Comparison of ENCODE assay signal across 14 mouse cellular contexts in genomic region chr5:118266309-118266708, GRCm38 (mm10). TPM values are rescaled to one million over a fixed set of nuclear protein-coding genes. Genes with fewer than 3 reads are reported as not detected.
A peak's percentile ranks its signal among the peaks of the same experiment; 100 is the strongest.
DNase-seq lines count a peak whose midpoint lies in the region; ATAC-seq and TF ChIP-seq lines count a peak whose summit lies in the region.
"Had no signal": no experiment of that assay in that cellular context is flagged by ENCODE, and none has a peak within 500 bp of the region (broad histone marks: within the 10 kb centered on the region; RNA-seq: fewer than 3 reads in every experiment).

No protein-coding gene starts in this region.

- no peak for ATAC-seq in intestine, postnatal 0 days
- no peak for ATAC-seq in intestine, embryonic 16.5 days

- H3K4me1 ChIP-seq in intestine, postnatal 0 days (replicated peaks; ENCODE audit: control insufficient read depth, insufficient read depth, low read length), result no peaks in the 10 kb centered on the region
- H3K4me1 ChIP-seq in intestine, embryonic 16.5 days (ENCODE audit: control insufficient read depth, insufficient read depth, low read length), result no peaks in the 10 kb centered on the region
- H3K4me1 ChIP-seq in thymus, adult 2 months (replicated peaks; ENCODE audit: control insufficient read depth, insufficient read depth, low read length), result peaks cover 3% of the 10 kb centered on the region
- no peaks in the 10 kb centered on the region for H3K4me1 ChIP-seq in cortical plate, adult 2 months (ENCODE audit: control insufficient read depth, insufficient read depth, low read length)

- no peak for TF ChIP-seq POLR2A in thymus, adult 2 months (IDR thresholded peaks at IDR 0.05; ENCODE audit: control insufficient read depth, extremely low read depth, insufficient read depth, low read length, poor library complexity)
- TF ChIP-seq POLR2A in cortical plate, adult 2 months (IDR thresholded peaks at IDR 0.05; ENCODE audit: extremely low read depth, insufficient read depth, low read length), result no peak

- H3K36me3 ChIP-seq in intestine, postnatal 0 days (ENCODE audit: control insufficient read depth, insufficient read depth), result peaks cover 21% of the 10 kb centered on the region
- H3K36me3 ChIP-seq in intestine, embryonic 16.5 days (ENCODE audit: control insufficient read depth, insufficient read depth, low read length), result 0 out of 2 replicates have a peak, but pooled peaks cover 3% of the 10 kb centered on the region
- no peaks in the 10 kb centered on the region; the same call in 1 of the 2 replicates for H3K36me3 ChIP-seq in thymus, adult 2 months (ENCODE audit: control insufficient read depth, insufficient read depth, low read length)

- no peaks in the 10 kb centered on the region for H3K9me3 ChIP-seq in intestine, postnatal 0 days (ENCODE audit: control insufficient read depth)
- H3K9me3 ChIP-seq in intestine, embryonic 16.5 days (ENCODE audit: control insufficient read depth, low read length), result no peaks in the 10 kb centered on the region
- H3K9me3 ChIP-seq: limb, embryonic 13.5 days; stomach, embryonic 15.5 days had no signal

- TF ChIP-seq CTCF in intestine, postnatal 0 days (IDR thresholded peaks at IDR 0.05; ENCODE audit: low read depth), result peak; percentile 63
- TF ChIP-seq CTCF in thymus, adult 2 months (IDR thresholded peaks at IDR 0.05; ENCODE audit: borderline replicate concordance, control insufficient read depth, extremely low read depth, insufficient read depth, low read length, poor library complexity), result peak; percentile 57; the same call in 1 of the 2 replicates
- TF ChIP-seq CTCF in cortical plate, adult 2 months (IDR thresholded peaks at IDR 0.05; ENCODE audit: extremely low read depth, insufficient read depth, low read length), result peak; percentile 31; the same call in 1 of the 2 replicates

- WGBS in intestine, postnatal 0 days, result 30% methylated on average over 8 of the region's 8 CpGs
- WGBS in intestine, embryonic 16.5 days, result 33% methylated on average over 8 of the region's 8 CpGs
- 39% methylated on average over 8 of the region's 8 CpGs for WGBS in thymus, adult 2 months

- H3K27me3 ChIP-seq in intestine, postnatal 0 days (replicated peaks; ENCODE audit: control insufficient read depth, insufficient read depth, low read length), result peaks cover 4% of the 10 kb centered on the region; the same call in 1 of the 2 replicates
- H3K27me3 ChIP-seq in intestine, embryonic 16.5 days (replicated peaks; ENCODE audit: control insufficient read depth, insufficient read depth, low read length), result 0 out of 2 replicates have a peak, but pooled peaks cover 2% of the 10 kb centered on the region
- no peaks in the 10 kb centered on the region for H3K27me3 ChIP-seq in thymus, adult 2 months (ENCODE audit: control insufficient read depth, insufficient read depth, low read length)

- peak; percentile 37 for DNase-seq in thymus, adult 2 months
- no peak for DNase-seq in thymus, postnatal 10 days (ENCODE audit: low spot score in 2 of 2)
- no peak for DNase-seq in cerebellum, adult 11 months
- no peak for DNase-seq in gastrocnemius, postnatal 14 days
- no peak for DNase-seq in gastrocnemius, adult 8-10 months (ENCODE audit: low spot score in 2 of 2)
- DNase-seq: heart, adult 11 months; midbrain, embryonic 14.5 days had no signal

- H3K9ac ChIP-seq in intestine, postnatal 0 days (ENCODE audit: low read depth, low read length), result no peak overlapping the region
- H3K9ac ChIP-seq in intestine, embryonic 16.5 days (ENCODE audit: low read depth, low read length), result no peak overlapping the region
- H3K9ac ChIP-seq: hindbrain, embryonic 14.5 days; limb, embryonic 13.5 days; stomach, embryonic 15.5 days had no signal

- intact Hi-C loops in gastrocnemius, postnatal 14 days (cut with DNase I; ENCODE audit: low total_unique reads), result loop anchor here (5.0 kb wide), 2 partner anchors 61 to 491 kb away; no protein-coding TSS in a partner anchor

- H3K27ac ChIP-seq in intestine, postnatal 0 days (ENCODE audit: low read depth, low read length), result no peak overlapping the region
- no peak overlapping the region for H3K27ac ChIP-seq in intestine, embryonic 16.5 days (ENCODE audit: low read length)
- no peak overlapping the region for H3K27ac ChIP-seq in thymus, adult 2 months (ENCODE audit: control insufficient read depth, insufficient read depth, low read length)
- no peak overlapping the region for H3K27ac ChIP-seq in cortical plate, adult 2 months (ENCODE audit: insufficient read depth, low read length)
- H3K27ac ChIP-seq: hindbrain, embryonic 14.5 days; limb, embryonic 13.5 days; stomach, embryonic 15.5 days had no signal

- H3K4me2 ChIP-seq in intestine, postnatal 0 days (replicated peaks; ENCODE audit: low read depth), result no peak overlapping the region
- H3K4me2 ChIP-seq in intestine, embryonic 16.5 days (ENCODE audit: low read depth, low read length), result no peak overlapping the region
- H3K4me2 ChIP-seq: hindbrain, embryonic 14.5 days; limb, embryonic 13.5 days; stomach, embryonic 15.5 days had no signal

- no peak overlapping the region for H3K4me3 ChIP-seq in intestine, postnatal 0 days (ENCODE audit: low read depth, low read length)
- H3K4me3 ChIP-seq in intestine, embryonic 16.5 days (ENCODE audit: low read length), result no peak overlapping the region
- H3K4me3 ChIP-seq in thymus, adult 2 months (ENCODE audit: control insufficient read depth, insufficient read depth, low read length), result no peak overlapping the region
- H3K4me3 ChIP-seq in cortical plate, adult 2 months (ENCODE audit: insufficient read depth, low read length), result no peak overlapping the region
- H3K4me3 ChIP-seq: erythroblast, embryonic 14.5 days; limb, embryonic 13.5 days; stomach, embryonic 15.5 days had no signal

RNA-seq across cellular contexts. Expression of gene 2410131K14Rik, which starts 21.3 kb away (rescaled TPM):
- polyA plus RNA-seq in intestine, postnatal 0 days (2015; fragmentation: Nextera tagmentation; extraction: Ambion mirVana), result 4.6 and 5.2 TPM in 2 replicates
- polyA plus RNA-seq in intestine, embryonic 16.5 days (2015; fragmentation: Nextera tagmentation; extraction: Ambion mirVana), result 7.3 TPM in 2 replicates
- 8.7 and 10.8 TPM in 2 replicates for polyA plus RNA-seq in thymus, adult 2 months (2012; rRNA removed)
- 13.6 and 15.0 TPM in 2 replicates for polyA plus RNA-seq in cortical plate, adult 2 months (2012; rRNA removed)
- 1 to 10 TPM; 3.2 to 3.4 TPM for total RNA-seq in gastrocnemius, postnatal 14 days (2021)
- total RNA-seq in gastrocnemius, adult 8-10 months (2022), result 1 to 10 TPM; 3.6 to 5.9 (median 4.9) TPM
- polyA plus RNA-seq: erythroblast, embryonic 14.5 days had no signal

RNA-seq across cellular contexts. Expression of gene Rnft2, which starts 21.4 kb away (rescaled TPM):
- 0.42 and 0.44 TPM in 2 replicates for polyA plus RNA-seq in intestine, postnatal 0 days (2015; fragmentation: Nextera tagmentation; extraction: Ambion mirVana)
- 1.1 and 2.6 TPM in 2 replicates for polyA plus RNA-seq in intestine, embryonic 16.5 days (2015; fragmentation: Nextera tagmentation; extraction: Ambion mirVana)
- 2.0 and 2.7 TPM in 2 replicates for polyA plus RNA-seq in thymus, adult 2 months (2012; rRNA removed)
- 61.3 and 61.6 TPM in 2 replicates for polyA plus RNA-seq in cortical plate, adult 2 months (2012; rRNA removed)
- total RNA-seq in gastrocnemius, postnatal 14 days (2021), result under 1 TPM; 0.62 to 0.84 TPM
- total RNA-seq in gastrocnemius, adult 8-10 months (2022), result 1 to 10 TPM in 2 of 4 experiments, under 1 TPM in 2; 0.65 to 1.6 (median 1.0) TPM
- polyA plus RNA-seq: erythroblast, embryonic 14.5 days had no signal

Comparison
In these comparisons a context has a peak if more than half of its experiments do, and no peak if none do; other contexts are left out.
1. RNA of gene Rnft2, which starts 21.4 kb away (polyA plus RNA-seq): 61.3 to 61.6 TPM in cortical plate, adult 2 months; 1.1 to 2.6 TPM in intestine, embryonic 16.5 days, 2.0 to 2.7 TPM in thymus, adult 2 months and 0.42 to 0.44 TPM in intestine, postnatal 0 days; every median in the first group is over 10 times any median in the second.
2. Peak in every context shown above with its lines, with median percentiles within 50 percentile points of each other: CTCF ChIP-seq.